Mouse (Mus musculus) limb, embryonic 14.5 days (tissue): ENCODE results near the gene Cela3a. TPM values are rescaled to one million over a fixed set of nuclear protein-coding genes. Genes with fewer than 3 reads are reported as not detected.

Source experiments
- ATAC-seq: fragments of 200-750 bp; cut with Nextera tagmentation; 2 replicates; pipeline ENCODE4 v1.8.0; 2017; ENCODE audit warnings: low read depth, moderate number of reproducible peaks, moderate TSS enrichment; ENCODE audit not compliant: low FRiP score
- DNase-seq: peaks from one replicate; pipeline ENCODE4 v3.0.0-alpha.2; 2015; ENCODE audit warnings: low spot score
- H3K27ac ChIP-seq: fragments of 300-500 bp; sonication (generic); replicated peaks from 2 replicates; pipeline ENCODE4 v1.5.1; 2014; ENCODE audit warnings: low read depth, mild to moderate bottlenecking, low read length, moderate library complexity, mixed read lengths
- H3K27me3 ChIP-seq: fragments of 300-500 bp; sonication (generic); 2 replicates; pipeline ENCODE4 v1.6.1; 2014; ENCODE audit warnings: low read length, mixed read lengths; ENCODE audit not compliant: control insufficient read depth, insufficient read depth
- H3K36me3 ChIP-seq: fragments of 300-500 bp; sonication (generic); 2 replicates; pipeline ENCODE4 v1.6.1; 2014; ENCODE audit warnings: mild to moderate bottlenecking, low read length, moderate library complexity, mixed read lengths; ENCODE audit not compliant: control insufficient read depth, insufficient read depth
- H3K4me1 ChIP-seq: fragments of 300-500 bp; sonication (generic); 2 replicates; pipeline ENCODE4 v1.6.1; 2014; ENCODE audit warnings: antibody characterized with exemption, low read length, mixed read lengths; ENCODE audit not compliant: control insufficient read depth, insufficient read depth
- H3K4me2 ChIP-seq: fragments of 300-500 bp; sonication (generic); replicated peaks from 2 replicates; pipeline ENCODE4 v1.6.1; 2014; ENCODE audit warnings: low read depth, mild to moderate bottlenecking, low read length, moderate library complexity; ENCODE audit not compliant: severe bottlenecking
- H3K4me3 ChIP-seq: fragments of 300-500 bp; sonication (generic); replicated peaks from 2 replicates; pipeline ENCODE4 v1.5.1; 2014; ENCODE audit warnings: low read length
- H3K9ac ChIP-seq: fragments of 300-500 bp; sonication (generic); 2 replicates; pipeline ENCODE4 v1.6.1; 2014; ENCODE audit warnings: mild to moderate bottlenecking, low read depth, low read length, moderate library complexity; ENCODE audit not compliant: severe bottlenecking
- H3K9me3 ChIP-seq: fragments of 300-500 bp; sonication (generic); 2 replicates; pipeline ENCODE4 v1.6.1; 2016; ENCODE audit warnings: low read length; ENCODE audit not compliant: control insufficient read depth
- POLR2A ChIP-seq: fragments of 200-500 bp; IDR thresholded peaks from 2 replicates; pipeline ENCODE4 v1.8.0; 2012; ENCODE audit warnings: inconsistent platforms, mild to moderate bottlenecking, moderate library complexity, borderline replicate concordance; ENCODE audit not compliant: insufficient read depth, insufficient read length; ENCODE audit errors: extremely low read depth
- WGBS: fragments of 180-500 bp; shearing (Covaris S2); extraction: QIAGEN DNeasy Blood & Tissue Kit; methylation state at CpG from one replicate; pipeline ENCODE4 v1.1.7; 2014; 5-methylcytosine and 5-hydroxymethylcytosine counted together
- polyA plus RNA-seq, 2 experiments: library from polyadenylated mRNA; depleted of rRNA in 1 of 2; stranded (reverse) in 1 of 2; unstranded in 1 of 2; fragments of >200 nt; fragmentation: Nextera tagmentation in 1 of 2; extraction: Ambion mirVana in 1 of 2; gene quantifications; 2 replicates each; pipeline versions ENCODE4 v1.2.1 to v1.2.3; 2012 to 2014

Gene Cela3a
- polyA plus RNA-seq, 2 experiments = not detected

- no peak for DNase-seq
- H3K27me3 ChIP-seq = no peaks in the 10 kb centered on the region
- no peak overlapping the region for H3K27ac ChIP-seq
- H3K4me3 ChIP-seq = no peak overlapping the region
- no peak overlapping the region for H3K9ac ChIP-seq
- ATAC-seq = no peak
- H3K4me2 ChIP-seq = no peak overlapping the region
- H3K9me3 ChIP-seq = no peaks in the 10 kb centered on the region
- no peak for TF ChIP-seq POLR2A
- WGBS = 89% methylated on average over 4 of the region's 4 CpGs
- peaks cover 12% of the 10 kb centered on the region for H3K4me1 ChIP-seq
- no peaks in the 10 kb centered on the region for H3K36me3 ChIP-seq
Measured at GRCm38 (mm10) chr4:137390196-137390595, 19.4 kb downstream of the Cela3a start.

GRCm38 (mm10) chr4:137388983-137389382 lies 20.6 kb downstream of the Cela3a start:
- Histone ChIP-seq H3K27ac (peak overlapping the region; percentile 85), H3K9me3 (no peaks in the 10 kb centered on the region), H3K27me3 (no peaks in the 10 kb centered on the region), H3K9ac (peak overlapping the region; percentile 69), H3K36me3 (no peaks in the 10 kb centered on the region), H3K4me2 (peak overlapping the region; percentile 88), H3K4me3 (peak overlapping the region; percentile 61), H3K4me1 (peaks cover 12% of the 10 kb centered on the region)
- TF ChIP-seq POLR2A = no peak
- ATAC-seq = no peak
- DNase-seq = no peak
- WGBS = 41% methylated on average over 6 of the region's 6 CpGs

- ATAC-seq (peak; percentile 94), DNase-seq (peak; percentile 95)
- no peaks in the 10 kb centered on the region for H3K36me3 ChIP-seq
- H3K27ac ChIP-seq = peak overlapping the region; percentile 85
- peak; percentile 58; the same call in 1 of the 2 replicates for TF ChIP-seq POLR2A
- peak overlapping the region; percentile 88 for H3K4me2 ChIP-seq
- H3K27me3 ChIP-seq = no peaks in the 10 kb centered on the region
- H3K9me3 ChIP-seq = no peaks in the 10 kb centered on the region
- H3K9ac ChIP-seq = peak overlapping the region; percentile 69
- under 1% methylated on average over 46 of the region's 46 CpGs for WGBS
- peaks cover 12% of the 10 kb centered on the region for H3K4me1 ChIP-seq
- H3K4me3 ChIP-seq = peak overlapping the region; percentile 61
Measured at GRCm38 (mm10) chr4:137388059-137388794, 21.4 kb downstream of the Cela3a start.

- peak overlapping the region; percentile 88 for H3K4me2 ChIP-seq
- ATAC-seq (no peak), DNase-seq (no peak)
- H3K9me3 ChIP-seq = no peaks in the 10 kb centered on the region
- TF ChIP-seq POLR2A = no peak
- no peaks in the 10 kb centered on the region for H3K27me3 ChIP-seq
- 2% methylated on average over 20 of the region's 20 CpGs for WGBS
- H3K36me3 ChIP-seq = no peaks in the 10 kb centered on the region
- H3K9ac ChIP-seq = peak overlapping the region; percentile 69
- peaks cover 12% of the 10 kb centered on the region for H3K4me1 ChIP-seq
- H3K4me3 ChIP-seq = peak overlapping the region; percentile 61
- peak overlapping the region; percentile 85 for H3K27ac ChIP-seq
Measured at GRCm38 (mm10) chr4:137387482-137388058, 22.0 kb downstream of the Cela3a start.

- H3K4me3 ChIP-seq = no peak overlapping the region
- no peak for TF ChIP-seq POLR2A
- no peak for ATAC-seq
- no peak overlapping the region for H3K27ac ChIP-seq
- 0 out of 2 replicates have a peak overlapping the region, but pooled peaks have one; percentile 8 for H3K4me2 ChIP-seq
- no peak for DNase-seq
- H3K9me3 ChIP-seq = no peaks in the 10 kb centered on the region
- no peaks in the 10 kb centered on the region for H3K36me3 ChIP-seq
- no peak overlapping the region for H3K9ac ChIP-seq
- no peaks in the 10 kb centered on the region for H3K4me1 ChIP-seq
- WGBS = 28% methylated on average over 15 of the region's 16 CpGs
- no peaks in the 10 kb centered on the region for H3K27me3 ChIP-seq
Measured at GRCm38 (mm10) chr4:137380702-137381605, 28.6 kb downstream of the Cela3a start.
